Mouse (Mus musculus) frontal cortex, postnatal 10 days (tissue): Measurements from ENCODE around the gene Vmn1r159.
"Not testable (repeated sequence)": the region's sequence is repeated elsewhere in the genome, so short reads cannot be mapped to it uniquely, and the experiment has no call there.

Experiments used
- DNase-seq, 2 experiments: peaks; one replicate each; pipeline ENCODE4 v3.0.0; 2022; ENCODE audit warnings: low spot score in 2 of 2, mixed read lengths in 1 of 2

Gene Vmn1r159

DNA sequence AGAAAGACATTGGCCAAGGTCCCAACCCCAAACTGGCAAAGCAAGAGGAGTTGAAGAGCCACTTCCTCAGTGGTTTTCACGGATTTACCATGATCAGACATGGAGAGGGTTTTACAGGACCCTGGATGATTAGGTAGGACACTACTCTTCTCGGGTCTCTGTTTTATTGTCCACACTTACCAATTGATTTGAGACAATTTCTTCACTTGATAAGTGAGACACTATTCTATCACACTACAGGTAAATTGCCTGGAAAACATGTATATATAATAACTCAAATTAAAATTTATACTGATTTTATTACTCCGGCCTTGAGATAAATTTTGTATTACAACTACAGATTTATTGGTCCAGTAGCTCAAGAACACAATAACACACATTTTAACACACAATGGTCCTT, at the start of gene Vmn1r159:
Vmn1r159 (minus strand) TSS at position 101 of the 400 bp plus-strand sequence.
- DNase-seq, result not testable (repeated sequence)

DNA sequence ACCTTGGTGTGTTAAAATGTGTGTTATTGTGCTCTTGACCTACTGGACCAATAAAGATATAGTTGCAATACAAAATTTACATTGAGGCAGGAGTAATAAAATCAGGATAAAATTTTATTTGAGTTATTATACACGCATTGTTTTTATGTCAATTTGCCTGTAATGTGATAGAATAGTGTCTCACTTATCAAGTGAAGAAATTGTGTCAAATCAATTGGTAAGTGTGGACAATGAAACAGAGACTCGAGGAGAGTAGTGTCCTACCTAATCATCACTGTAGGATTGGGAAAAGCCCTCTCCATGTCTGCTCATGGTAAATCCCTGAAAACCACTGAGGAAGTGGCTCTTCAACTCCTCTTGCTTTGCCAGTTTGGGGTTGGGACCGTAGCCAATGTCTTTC, 27.5 kb upstream of the Vmn1r159 start, which contains the start of gene Vmn1r160:
Vmn1r160 (plus strand) TSS at position 301 of the 400 bp plus-strand sequence.
- not testable (repeated sequence) for DNase-seq
